Mouse (Mus musculus): ENCODE results near the gene Nptx1. TPM values are rescaled to one million over a fixed set of nuclear protein-coding genes. Genes with fewer than 3 reads are reported as not detected.

The Nptx1 gene
- polyA plus RNA-seq, 1 experiment from 2014 or later, result 1.0 TPM

- H3K9ac ChIP-seq (replicated peaks), result peak within 1 kb of the TSS; percentile 89
- H3K9me3 ChIP-seq, result no peaks in the 10 kb centered on the region
- H3K4me1 ChIP-seq (replicated peaks), result peaks cover 15% of the 10 kb centered on the region
- 1% methylated on average over 66 of the region's 66 CpGs for WGBS
- H3K36me3 ChIP-seq, result peaks cover 34% of the 10 kb centered on the region
- H3K4me2 ChIP-seq, result peak within 1 kb of the TSS; percentile 84
- peak; percentile 88 for ATAC-seq (ENCODE audit: insufficient number of reproducible peaks, insufficient read depth, low FRiP score, low TSS enrichment, low read depth)
- H3K27ac ChIP-seq, result peak within 1 kb of the TSS; percentile 89
- peak within 1 kb of the TSS; percentile 85 for H3K4me3 ChIP-seq (replicated peaks)
- peaks cover 3% of the 10 kb centered on the region for H3K27me3 ChIP-seq
Measured at GRCm38 (mm10) chr11:119490861-119491689, 56.5 kb downstream of the Nptx1 start, which contains the start of gene Endov. Gene Endov, plus strand, starts transcription at chr11:119491347.

Other genes with a start within 250 kb of the Nptx1 start
- gene Eif4a3, start 247.7 kb downstream of the Nptx1 start, polyA plus RNA-seq (2016; fragmentation: Nextera tagmentation; extraction: Ambion mirVana), result 390 and 396 TPM in 2 replicates
- gene Card14, start 240.0 kb downstream of the Nptx1 start, polyA plus RNA-seq (2016; fragmentation: Nextera tagmentation; extraction: Ambion mirVana), result 0.27 and 0.56 TPM in 2 replicates
- gene Sgsh, start 192.2 kb downstream of the Nptx1 start, polyA plus RNA-seq (2016; fragmentation: Nextera tagmentation; extraction: Ambion mirVana), result 5.5 and 6.1 TPM in 2 replicates
- gene Slc26a11, start 192.2 kb downstream of the Nptx1 start, polyA plus RNA-seq (2016; fragmentation: Nextera tagmentation; extraction: Ambion mirVana), result 12.2 and 12.4 TPM in 2 replicates
- 2.6 and 3.4 TPM in 2 replicates for gene Rnf213, start 154.7 kb downstream of the Nptx1 start, polyA plus RNA-seq (2016; fragmentation: Nextera tagmentation; extraction: Ambion mirVana)
- gene Endov, start 56.4 kb downstream of the Nptx1 start, polyA plus RNA-seq (2016; fragmentation: Nextera tagmentation; extraction: Ambion mirVana), result 21.3 and 21.6 TPM in 2 replicates
- gene Rptor, start 55.2 kb upstream of the Nptx1 start, polyA plus RNA-seq (2016; fragmentation: Nextera tagmentation; extraction: Ambion mirVana), result 17.7 and 18.6 TPM in 2 replicates

Data from limb, embryonic 12.5 days (tissue).